Mouse (Mus musculus) 3134 (cell line): ENCODE data around the gene Ccdc69.
"Not testable (repeated sequence)": the region's sequence is repeated elsewhere in the genome, so short reads cannot be mapped to it uniquely, and the experiment has no call there.

Source experiments
- DNase-seq: peaks from one replicate; pipeline ENCODE4 v3.0.0-alpha.2; 2011; ENCODE audit warnings: low spot score; ENCODE audit not compliant: insufficient read length; ENCODE audit errors: extremely low read depth

Ccdc69 gene

DNA sequence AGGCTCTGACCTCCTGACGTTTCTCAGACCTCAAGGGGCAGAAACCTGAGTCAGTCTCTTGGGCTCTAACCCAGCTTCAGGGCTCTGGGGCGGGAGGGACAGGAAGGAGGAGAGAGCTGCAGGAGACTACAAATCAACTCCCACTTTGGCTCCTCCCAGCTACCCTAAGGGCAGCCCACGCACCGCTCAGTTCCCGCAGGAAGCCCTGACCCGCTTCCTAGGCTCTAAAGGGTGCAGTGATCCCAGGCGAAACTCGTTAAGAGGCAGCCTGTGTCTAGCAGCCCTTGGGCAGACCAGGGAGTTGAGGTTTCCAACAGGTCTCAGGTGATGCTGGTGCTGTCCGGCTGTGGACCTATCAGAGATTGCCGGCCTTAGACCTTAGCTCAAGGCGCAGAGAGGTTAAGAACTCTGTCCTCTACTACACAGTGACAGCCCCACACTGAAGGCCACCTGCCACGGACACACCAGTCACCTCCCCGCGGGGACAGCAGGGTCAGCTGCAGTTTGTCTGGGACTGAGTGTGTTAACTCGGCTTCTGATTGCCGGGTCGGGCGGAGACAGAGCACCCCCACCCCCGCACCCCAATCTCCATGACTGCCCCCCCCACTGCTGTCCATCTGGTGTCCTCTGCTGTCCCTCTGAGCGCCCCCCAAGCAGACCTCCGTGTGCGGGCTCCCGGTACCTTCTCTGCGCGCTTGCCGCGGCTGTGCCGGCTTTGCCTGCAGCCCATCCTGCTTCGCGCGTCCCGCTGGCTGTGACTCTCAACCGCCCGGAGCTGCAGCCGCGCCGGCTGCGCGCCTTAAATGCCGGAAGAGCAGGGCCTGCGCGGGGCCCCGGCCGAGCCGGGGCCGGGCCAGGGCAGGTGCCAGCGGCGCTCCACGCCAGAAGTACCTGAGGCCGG is at the start of gene Ccdc69:
TSS of gene Ccdc69 (minus strand) at position 801 of the 901 bp plus-strand sequence.
- peak; percentile 55 for DNase-seq

DNA sequence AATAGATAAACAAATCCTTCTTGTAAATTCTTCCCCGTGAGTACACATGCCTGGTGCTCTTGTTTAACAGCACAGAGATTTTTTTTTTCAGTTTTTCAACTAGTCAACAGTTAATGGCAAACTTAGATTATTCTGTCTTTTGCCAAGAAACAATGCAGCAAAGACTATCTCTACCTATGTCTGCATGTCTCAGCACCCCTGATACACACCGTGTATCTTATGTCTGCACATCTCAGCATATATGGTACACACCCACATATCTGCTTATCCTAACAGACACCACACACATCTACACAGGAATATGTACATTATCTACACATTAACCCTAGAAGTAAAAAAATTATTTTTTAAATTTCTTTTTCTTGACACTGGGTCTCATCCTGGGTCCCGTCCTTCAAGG is 48.7 kb upstream of the Ccdc69 start:
- no peak for DNase-seq

DNA sequence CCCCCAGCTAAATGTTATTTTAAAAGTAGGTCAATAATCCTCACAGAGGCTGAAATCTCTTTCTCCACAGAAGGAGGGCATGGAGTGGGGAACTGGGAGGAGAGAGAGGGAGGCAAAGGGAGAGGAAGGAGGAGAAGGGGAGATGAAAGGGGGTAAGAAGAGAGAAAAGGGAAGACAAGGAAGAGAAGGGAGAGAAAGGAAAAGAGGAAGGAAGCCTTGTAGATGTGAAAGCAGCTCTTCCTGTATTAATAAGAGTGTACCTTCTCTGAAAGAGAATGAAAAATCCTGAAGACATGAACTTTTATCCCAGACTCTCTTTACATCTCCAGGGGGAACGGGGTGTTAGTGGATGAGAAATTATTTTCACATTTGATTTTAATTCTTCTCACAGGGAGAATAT is 43.5 kb upstream of the Ccdc69 start:
- DNase-seq, result no peak

DNA sequence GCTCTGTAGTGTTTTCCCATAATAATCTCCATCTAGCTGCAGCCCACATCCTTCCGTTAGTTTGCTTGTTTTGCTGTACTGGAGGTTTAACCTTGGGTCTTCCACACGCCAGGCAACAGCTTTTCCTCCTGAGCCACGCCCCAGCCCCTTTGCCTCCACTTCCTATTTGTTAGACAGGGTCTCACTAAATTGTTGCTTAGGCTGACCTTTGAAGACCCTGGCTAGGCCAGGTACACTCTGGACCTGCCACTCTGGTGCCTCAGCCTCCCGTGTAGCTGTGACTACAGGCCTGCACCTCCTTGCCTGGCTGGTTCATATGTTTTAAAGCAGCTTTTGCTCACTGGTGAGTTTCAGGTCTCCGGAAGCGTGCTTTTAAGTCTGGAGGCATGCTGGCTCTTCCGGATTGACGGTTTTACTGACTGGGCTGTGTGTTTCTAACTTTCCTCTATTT is 42.9 kb upstream of the Ccdc69 start:
- no peak for DNase-seq

DNA sequence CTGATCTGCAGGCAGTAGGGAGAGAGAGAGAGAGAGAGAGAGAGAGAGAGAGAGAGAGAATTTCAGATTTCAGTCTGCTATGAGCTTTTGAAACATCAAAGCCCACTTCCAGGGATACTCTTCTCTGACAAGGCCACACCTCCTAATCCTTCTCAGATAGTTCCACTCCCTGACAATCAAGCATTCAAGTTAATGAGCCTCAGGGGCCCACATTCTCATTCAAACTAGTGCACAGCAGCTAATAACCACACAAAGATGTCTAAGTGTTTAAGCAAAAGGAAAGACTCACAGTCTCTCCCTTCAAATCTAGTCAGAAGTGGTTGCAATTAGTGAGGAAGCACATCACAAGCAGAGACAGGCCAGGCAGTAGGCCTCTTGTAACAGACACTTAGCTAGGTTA is 42.3 kb upstream of the Ccdc69 start:
- DNase-seq, result no peak

DNA sequence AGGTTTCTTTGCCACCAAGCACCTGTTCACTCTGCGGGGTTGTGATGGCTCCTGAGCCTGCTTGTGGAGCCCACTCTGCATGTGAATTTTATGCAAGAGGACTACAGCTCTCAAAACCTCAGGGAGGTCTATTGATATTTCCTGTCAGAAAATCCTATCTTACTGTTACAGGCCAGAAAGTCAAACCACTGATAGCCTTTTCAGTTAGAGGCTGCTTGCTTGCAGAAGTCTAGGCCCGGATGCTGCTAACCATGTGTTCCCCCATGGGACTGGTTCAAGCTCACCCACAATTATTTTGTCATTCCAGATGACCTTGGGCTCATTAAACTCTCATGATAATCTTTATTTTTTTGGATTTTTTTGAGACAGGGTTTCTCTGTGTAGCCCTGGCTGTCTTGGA is 39.1 kb upstream of the Ccdc69 start:
- no peak for DNase-seq

DNA sequence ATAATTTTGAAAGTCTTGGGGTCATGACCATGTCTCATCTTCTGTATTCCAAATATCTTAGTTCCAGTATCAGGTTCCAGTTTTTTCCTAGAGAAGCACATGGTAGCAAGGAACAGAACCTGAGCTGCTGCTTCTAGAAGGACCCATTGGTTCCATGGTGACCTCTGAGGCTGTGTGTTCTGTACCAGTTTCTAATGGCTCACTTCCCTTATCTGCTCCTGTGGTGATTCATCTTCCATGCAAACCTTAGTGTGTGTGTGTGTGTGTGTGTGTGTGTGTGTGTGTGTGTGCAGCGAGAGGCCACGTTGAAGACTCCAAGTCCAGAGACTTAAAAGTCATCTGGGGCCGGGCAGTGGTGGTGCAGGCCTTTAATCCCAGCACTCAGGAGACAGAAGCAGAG is 38.1 kb upstream of the Ccdc69 start:
- DNase-seq, result no peak

DNA sequence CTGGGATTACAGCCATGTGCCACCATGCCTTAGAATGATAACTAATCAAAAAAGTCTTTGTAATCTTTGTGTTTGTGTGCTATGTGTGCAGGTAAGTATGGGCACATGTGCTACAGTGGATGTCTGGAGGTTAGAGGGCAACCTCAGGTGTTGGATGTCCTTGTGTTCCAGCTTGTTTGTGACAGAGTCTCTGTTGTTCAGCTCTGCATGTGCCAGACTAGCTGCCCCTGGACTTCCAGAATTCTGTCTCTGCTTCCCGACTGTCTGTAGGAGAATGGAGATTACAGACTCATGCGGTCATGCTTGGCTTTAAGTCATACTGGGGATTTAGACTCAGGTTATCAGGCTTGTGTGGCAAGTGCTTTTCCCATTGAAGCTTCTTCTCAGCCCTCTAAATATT is 36.4 kb upstream of the Ccdc69 start:
- DNase-seq, result no peak

DNA sequence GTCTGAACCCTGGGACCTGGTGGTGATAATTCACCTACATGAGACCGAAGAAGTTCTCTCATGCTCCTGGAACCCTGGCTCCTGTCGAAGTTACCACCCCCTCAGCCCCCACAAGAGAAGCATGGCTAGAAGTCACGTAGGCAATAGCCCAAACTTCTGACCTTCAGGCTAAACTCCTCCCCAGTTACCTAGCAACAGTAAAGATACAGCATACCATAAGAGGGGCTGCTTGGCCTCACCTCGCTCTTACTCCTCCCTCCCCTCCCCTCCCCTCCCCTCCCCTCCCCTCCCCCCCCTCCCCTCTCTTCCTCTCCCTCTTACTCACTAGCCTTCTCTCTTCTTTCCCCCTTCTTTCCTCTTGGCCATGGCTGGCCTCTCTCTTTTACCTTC is 35.9 kb upstream of the Ccdc69 start:
- DNase-seq, result not testable (repeated sequence)

DNA sequence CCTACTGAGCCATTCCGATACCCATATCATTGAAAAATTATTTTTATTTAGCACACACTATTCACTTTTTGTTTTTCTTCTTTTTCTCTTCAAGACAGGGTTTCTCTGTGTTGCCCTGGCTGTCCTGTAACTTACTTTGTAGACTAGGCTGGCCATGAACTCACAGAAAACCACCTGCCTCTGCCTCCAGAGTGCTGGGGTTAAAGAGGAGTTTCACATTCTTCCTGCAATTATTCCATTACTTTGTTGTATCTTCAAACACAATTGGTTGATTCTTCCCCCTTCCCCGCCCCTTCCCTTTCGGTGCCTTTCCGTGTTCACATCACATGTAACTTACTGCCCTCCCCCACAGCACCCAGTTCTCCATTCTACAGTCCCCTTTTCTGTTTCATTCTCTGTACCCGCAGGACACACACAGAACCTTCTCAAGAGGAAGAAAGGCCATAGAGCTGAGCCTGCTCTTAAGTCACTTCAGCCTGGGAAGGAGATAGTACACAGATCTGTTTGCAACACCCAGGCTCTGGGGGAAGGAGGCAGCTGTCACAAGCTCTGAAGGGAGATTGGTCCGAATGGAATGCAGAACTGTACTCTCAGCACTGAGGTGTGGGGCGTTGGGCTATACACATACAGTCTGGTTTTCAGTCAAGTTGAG is 35.4 kb upstream of the Ccdc69 start:
- DNase-seq, result no peak

DNA sequence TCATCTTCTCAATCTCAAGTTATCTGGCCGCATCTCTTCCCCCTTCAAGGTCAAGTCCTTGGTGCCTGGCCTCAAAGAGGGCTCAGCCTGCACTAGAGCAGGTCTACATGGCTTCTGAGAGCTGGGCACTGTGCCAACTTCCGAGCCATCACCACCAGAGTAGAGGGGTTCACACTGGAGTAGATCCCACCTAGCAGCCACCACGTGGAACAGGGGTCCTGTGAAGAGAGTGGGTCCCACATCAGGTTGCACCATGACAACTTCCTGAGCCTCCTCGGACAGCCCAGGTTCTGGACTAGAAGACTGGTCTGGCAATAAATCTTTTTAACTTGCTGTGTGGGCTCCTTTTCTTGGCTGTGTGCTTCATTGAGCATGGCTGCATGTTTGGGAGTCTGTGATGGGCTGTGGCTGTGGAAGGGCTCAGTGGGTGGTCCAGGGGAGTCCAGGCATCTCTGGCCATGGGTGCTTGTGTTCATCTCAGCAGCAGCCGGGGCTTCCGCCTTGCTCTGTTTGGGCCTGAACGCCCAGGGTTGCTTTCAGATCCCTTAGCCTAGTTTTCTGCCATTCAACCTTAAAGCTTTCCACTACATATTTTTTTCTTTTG is 32.7 kb upstream of the Ccdc69 start:
- DNase-seq, result no peak

DNA sequence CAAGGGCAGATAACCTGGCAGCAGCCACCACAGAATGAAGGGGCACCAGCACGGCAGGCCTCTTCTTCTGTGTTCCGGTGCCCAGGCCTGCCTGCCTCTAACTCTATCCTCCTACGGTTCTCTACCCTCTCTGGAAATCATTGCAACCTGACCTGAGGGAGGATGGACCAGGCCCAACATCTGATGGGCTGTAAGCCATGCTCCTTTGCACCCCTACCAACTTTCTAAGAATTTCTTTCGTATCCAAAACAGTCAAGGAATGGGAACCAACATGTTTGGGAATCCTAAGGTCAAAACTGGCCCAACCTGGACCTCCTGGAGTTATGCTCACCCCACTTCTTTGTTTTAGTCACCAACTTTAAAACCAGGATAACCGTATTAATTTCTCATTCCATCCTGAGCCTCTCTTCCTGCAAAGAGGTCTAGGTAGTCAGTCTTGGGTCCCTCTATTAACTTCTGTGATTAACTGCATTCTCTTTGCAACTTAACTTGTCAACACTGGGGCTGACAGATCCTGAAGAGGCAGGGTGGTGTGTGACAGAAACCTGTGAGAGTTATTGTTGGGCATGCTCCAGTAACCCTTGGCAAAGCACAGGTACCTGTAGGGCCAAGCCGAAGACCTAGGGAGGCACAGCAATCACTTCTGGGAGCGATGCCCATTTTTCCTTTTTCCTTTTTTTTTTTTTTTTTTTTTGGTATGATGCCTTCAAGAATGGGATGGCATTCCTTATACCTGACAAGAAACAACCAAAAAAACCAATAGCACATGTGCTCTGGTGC is 31.8 kb upstream of the Ccdc69 start:
- DNase-seq, result no peak

DNA sequence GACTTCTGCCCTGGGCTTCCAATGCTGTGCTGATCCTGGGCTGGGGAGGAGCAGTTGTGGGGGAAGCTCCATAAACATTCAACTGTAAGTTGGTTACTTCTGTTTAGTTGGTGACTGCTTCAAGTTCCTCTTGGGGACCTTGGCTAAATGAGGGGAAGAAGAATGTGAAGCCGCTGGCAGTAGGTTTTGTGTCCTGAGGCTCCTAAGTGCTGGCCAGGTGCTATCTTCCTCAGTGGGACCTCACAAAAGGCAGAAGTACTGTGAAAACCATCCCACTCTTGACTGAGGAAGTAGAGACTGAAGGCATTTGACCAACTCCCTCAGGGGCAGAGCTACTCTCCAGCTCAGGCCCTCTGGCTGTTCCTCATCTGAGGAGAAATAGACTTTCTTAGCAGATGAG is 28.7 kb upstream of the Ccdc69 start:
- DNase-seq, result no peak

DNA sequence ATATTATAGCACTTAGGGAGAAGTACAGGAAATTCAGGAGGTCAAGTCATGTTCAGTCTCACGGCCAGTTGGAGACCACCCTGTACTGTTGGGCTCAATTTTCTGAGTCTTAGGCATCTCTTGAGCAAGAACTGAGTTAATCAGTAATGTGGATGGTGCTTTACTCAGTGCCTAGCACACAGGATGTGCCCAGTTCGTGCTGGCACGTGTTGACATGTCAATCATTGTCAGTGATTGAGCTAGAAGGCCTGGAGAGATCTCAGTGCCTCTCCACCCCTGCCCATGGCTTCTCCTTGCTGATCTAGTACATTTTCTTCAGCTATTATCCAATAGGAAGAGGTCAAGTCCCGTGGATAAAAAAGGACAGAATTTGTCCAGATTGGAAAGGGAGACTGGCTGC is 27.5 kb upstream of the Ccdc69 start:
- DNase-seq, result no peak

DNA sequence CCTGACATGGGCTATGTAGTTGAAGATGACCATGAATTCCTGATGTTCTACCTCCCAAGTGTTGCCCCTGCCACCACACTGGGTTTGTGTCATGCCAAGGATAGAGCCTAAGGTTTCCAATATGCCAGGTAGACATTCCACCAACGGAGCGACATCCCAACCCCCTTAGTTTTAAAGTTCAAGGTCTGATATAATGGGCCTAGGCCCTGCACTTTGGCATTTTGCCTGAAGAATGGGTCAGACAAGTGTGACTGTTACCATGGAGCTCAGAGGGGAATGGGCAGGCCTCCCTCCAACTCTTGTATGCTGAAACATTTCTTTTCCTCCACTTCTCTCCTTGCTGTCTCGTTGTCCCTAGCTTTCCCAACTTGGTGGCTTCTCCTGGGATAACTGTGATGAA is 25.3 kb upstream of the Ccdc69 start:
- DNase-seq, result no peak

DNA sequence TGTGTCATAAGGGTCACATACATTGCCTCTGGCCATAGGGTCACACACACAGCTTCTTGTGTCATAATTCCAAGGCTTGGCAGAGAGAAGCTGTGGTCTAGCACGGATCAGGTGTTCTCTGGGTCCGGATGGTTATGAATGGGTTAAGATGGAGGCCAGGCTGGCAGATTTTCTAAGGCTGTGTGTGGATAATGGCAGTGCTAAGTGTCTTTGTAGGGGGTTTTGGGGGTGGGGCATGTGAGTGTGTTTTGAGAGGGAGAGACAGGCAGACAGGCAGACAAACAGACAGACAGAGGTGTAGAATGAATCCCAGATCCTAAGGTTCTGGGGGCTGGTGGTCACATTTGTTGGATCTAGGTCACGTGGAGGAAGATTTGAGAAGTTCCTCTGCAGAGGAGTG is 24.1 kb upstream of the Ccdc69 start:
- DNase-seq, result no peak

DNA sequence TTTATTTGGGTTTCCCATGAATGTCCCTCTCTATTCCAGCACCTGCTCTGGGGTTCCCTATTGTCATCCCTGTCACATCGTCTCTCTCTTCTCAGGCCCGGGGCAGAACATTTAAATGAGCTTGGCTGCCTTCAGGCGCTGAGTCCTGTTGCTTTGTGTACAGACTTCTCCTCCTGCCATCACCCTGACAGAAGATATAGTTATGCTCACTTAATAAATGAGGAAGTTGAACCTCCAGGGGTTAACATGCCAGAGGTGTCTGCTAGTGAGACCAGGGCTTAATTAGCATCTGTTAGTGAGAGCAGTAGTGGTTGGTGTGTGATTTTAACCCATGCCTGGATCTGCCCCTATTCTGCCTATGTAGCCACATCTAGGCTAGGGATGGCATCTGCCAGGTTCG is 21.9 kb upstream of the Ccdc69 start:
- DNase-seq, result no peak

DNA sequence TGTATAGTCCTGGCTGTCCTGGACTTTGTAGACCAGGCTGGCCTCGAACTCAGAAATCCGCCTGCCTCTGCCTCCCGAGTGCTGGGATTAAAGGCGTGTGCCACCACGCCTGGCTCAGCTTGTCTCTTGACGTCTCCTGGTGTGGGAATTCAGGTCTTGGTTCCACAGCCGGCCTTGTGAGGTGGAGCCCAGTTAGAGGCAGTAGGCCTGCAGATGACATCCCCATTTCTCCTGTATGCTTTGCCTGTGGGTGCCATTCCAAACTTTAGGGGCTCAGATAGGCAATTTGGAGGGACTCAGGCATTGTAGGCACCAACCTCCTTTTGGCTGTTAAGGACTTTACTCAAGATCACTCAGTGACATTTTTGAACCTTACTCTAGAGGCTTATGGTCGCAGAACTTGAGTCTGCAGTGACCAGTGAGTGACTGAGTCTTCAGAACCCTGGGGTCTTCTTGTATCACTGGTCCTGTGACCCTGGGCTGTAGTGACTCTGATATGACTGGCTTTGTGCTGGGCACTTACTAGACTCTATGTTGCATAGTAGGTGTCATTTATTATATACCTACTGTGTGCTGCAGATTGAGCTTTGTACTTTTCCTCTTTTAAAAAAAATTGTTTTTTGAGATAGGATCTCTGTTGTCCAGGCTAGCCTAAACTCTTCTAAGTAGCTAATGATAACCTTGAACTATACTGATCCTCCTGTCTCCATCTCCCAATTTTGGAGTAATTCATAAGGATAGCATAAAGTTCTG is 21.3 kb upstream of the Ccdc69 start:
- DNase-seq, result no peak

DNA sequence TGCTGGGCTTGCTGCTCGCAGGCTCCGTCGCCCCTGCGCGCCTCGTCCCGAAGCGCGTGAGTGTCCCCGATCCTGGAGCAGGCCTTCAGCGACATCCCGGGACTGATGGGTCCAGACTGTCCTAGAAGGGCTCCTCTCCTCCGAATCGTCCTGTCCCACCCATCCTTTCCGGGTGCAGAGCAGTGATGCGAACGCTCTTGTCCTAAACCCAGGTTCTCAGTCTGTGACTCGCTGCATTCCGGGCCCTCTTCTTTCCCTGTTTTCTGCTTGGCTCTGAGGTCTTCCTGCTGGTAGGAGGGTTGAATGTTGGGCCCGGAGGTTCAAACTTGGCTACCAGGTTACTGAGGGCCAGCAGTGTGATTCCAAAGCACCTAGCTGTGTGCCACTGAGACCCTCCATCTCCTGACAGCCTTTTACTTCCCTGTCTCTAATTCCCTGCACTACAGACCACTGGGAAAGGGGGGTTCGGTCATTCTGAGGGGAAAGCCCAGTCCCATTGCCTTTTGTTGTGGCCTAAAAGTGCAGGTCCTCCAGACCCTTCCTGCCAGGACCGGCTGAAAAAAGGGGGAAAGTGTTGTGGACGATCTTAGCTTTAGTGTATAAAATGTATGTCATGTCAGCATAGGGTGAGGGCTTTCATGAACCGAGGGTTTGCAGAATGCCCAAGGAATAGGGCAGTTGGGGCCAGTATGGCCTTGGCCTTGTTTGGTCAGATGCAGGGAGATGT is 20.4 kb upstream of the Ccdc69 start:
- no peak for DNase-seq
